Comparison of ENCODE assay signal across 8 mouse cellular contexts in the genomic region with DNA sequence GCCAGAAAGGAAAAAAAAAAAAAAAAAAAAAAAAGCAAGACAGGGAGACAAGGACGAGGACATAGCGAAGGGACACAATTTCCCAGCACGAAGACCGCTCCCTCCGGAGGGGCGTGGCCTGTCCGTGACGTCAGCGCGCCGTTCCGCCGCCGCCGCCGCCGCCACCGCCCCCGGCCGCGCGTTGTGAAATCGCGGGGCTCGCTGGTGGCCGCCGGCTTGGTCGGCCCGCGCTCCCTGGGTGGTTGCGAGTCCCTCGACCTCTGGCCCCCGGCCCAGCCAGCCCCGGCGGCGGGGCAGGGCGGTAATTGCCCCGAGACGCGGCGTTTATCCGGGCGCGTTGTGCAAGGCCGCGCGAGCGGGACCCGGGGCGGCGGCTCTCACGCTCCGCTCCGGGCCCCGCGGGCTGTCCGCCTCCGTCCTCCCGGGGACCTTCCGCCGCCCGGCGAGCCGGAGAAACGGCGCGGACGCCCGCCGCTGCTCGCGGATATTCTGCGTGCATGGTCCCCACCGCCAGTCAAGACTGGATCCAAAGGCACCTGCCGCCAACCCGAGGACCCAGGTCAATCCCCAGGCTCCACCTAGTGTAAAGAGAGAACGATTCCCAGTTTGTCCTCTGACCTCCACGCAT. TPM values are rescaled to one million over a fixed set of nuclear protein-coding genes. Genes with fewer than 3 reads are reported as not detected.
A peak's percentile ranks its signal among the peaks of the same experiment; 100 is the strongest.
DNase-seq lines count a peak whose midpoint lies in the region; ATAC-seq and TF ChIP-seq lines count a peak whose summit lies in the region.

No protein-coding gene starts in this region.

- H3K4me1 ChIP-seq in bone marrow macrophage, adult 2 months (ENCODE audit: control insufficient read depth, insufficient read depth, low read length) = peaks cover 7% of the 10 kb centered on the region; the same call in 1 of the 2 replicates
- peaks cover 11% of the 10 kb centered on the region for H3K4me1 ChIP-seq in embryonic facial prominence, embryonic 15.5 days
- peaks cover 12% of the 10 kb centered on the region; the same call in 1 of the 2 replicates for H3K4me1 ChIP-seq in kidney, embryonic 15.5 days
- peaks cover 10% of the 10 kb centered on the region for H3K4me1 ChIP-seq in limb, embryonic 15.5 days
- no peaks in the 10 kb centered on the region for H3K4me1 ChIP-seq in midbrain, postnatal 0 days (ENCODE audit: insufficient read depth, low read length)

- H3K9ac ChIP-seq in embryonic facial prominence, embryonic 15.5 days = peak overlapping the region; percentile 59
- peak overlapping the region; percentile 75 for H3K9ac ChIP-seq in kidney, embryonic 15.5 days
- H3K9ac ChIP-seq in limb, embryonic 15.5 days = peak overlapping the region; percentile 67
- peak overlapping the region; percentile 69 for H3K9ac ChIP-seq in midbrain, postnatal 0 days (replicated peaks; ENCODE audit: low read length, poor library complexity, severe bottlenecking)

- TF ChIP-seq CTCF in bone marrow macrophage, adult 2 months (IDR thresholded peaks at IDR 0.05; ENCODE audit: low read depth, low read length) = no peak
- TF ChIP-seq CTCF in midbrain, postnatal 0 days (IDR thresholded peaks at IDR 0.05) = peak; percentile 48

- H3K4me3 ChIP-seq in bone marrow macrophage, adult 2 months (ENCODE audit: insufficient read depth, low read length) = peak overlapping the region; percentile 67
- H3K4me3 ChIP-seq in embryonic facial prominence, embryonic 15.5 days (replicated peaks) = peak overlapping the region; percentile 75
- H3K4me3 ChIP-seq in kidney, embryonic 15.5 days (replicated peaks) = peak overlapping the region; percentile 77
- peak overlapping the region; percentile 71 for H3K4me3 ChIP-seq in limb, embryonic 15.5 days
- H3K4me3 ChIP-seq in midbrain, postnatal 0 days (ENCODE audit: low read depth, low read length) = peak overlapping the region; percentile 49

- H3K27me3 ChIP-seq in embryonic facial prominence, embryonic 15.5 days = peaks cover 33% of the 10 kb centered on the region
- H3K27me3 ChIP-seq in kidney, embryonic 15.5 days = peaks cover 50% of the 10 kb centered on the region
- H3K27me3 ChIP-seq in limb, embryonic 15.5 days = peaks cover 30% of the 10 kb centered on the region
- H3K27me3 ChIP-seq in midbrain, postnatal 0 days (ENCODE audit: insufficient read depth, low read length) = 0 out of 2 replicates have a peak, but pooled peaks cover 2% of the 10 kb centered on the region

- DNase-seq in 416B (ENCODE audit: low read depth) = peak; percentile 61
- DNase-seq in heart, adult 9 months (ENCODE audit: low spot score in 2 of 2) = peak; percentile 77 to 81
- peak; percentile 84 for DNase-seq in midbrain, postnatal 0 days (ENCODE audit: low spot score)
- peak; percentile 78 to 88 for DNase-seq in spleen, postnatal 10 days (ENCODE audit: low spot score in 2 of 2)

- peak; percentile 79 for ATAC-seq in embryonic facial prominence, embryonic 15.5 days (ENCODE audit: insufficient number of reproducible peaks, low FRiP score, low TSS enrichment, low read depth)
- peak; percentile 91 for ATAC-seq in kidney, embryonic 15.5 days (replicated peaks; ENCODE audit: low FRiP score)
- ATAC-seq in limb, embryonic 15.5 days (ENCODE audit: insufficient number of reproducible peaks, low FRiP score, low TSS enrichment, low read depth) = peak; percentile 65; the same call in 1 of the 2 replicates
- peak; percentile 87 for ATAC-seq in midbrain, postnatal 0 days (ENCODE audit: low FRiP score)

- H3K4me2 ChIP-seq in embryonic facial prominence, embryonic 15.5 days (replicated peaks) = peak overlapping the region; percentile 89
- peak overlapping the region; percentile 89 for H3K4me2 ChIP-seq in kidney, embryonic 15.5 days
- H3K4me2 ChIP-seq in limb, embryonic 15.5 days = peak overlapping the region; percentile 88
- H3K4me2 ChIP-seq in midbrain, postnatal 0 days (ENCODE audit: low read depth, low read length, poor library complexity, severe bottlenecking) = peak overlapping the region; percentile 58

- no peaks in the 10 kb centered on the region for H3K9me3 ChIP-seq in embryonic facial prominence, embryonic 15.5 days (replicated peaks)
- no peaks in the 10 kb centered on the region for H3K9me3 ChIP-seq in kidney, embryonic 15.5 days (replicated peaks)
- no peaks in the 10 kb centered on the region for H3K9me3 ChIP-seq in limb, embryonic 15.5 days
- no peaks in the 10 kb centered on the region for H3K9me3 ChIP-seq in midbrain, postnatal 0 days (ENCODE audit: low read length)

- no peak overlapping the region for H3K27ac ChIP-seq in bone marrow macrophage, adult 2 months (ENCODE audit: insufficient read depth, low read depth, low read length)
- H3K27ac ChIP-seq in embryonic facial prominence, embryonic 15.5 days (replicated peaks) = no peak overlapping the region
- 0 out of 2 replicates have a peak overlapping the region, but pooled peaks have one; percentile 32 for H3K27ac ChIP-seq in kidney, embryonic 15.5 days
- no peak overlapping the region for H3K27ac ChIP-seq in limb, embryonic 15.5 days
- H3K27ac ChIP-seq in midbrain, postnatal 0 days (ENCODE audit: low read depth, low read length) = peak overlapping the region; percentile 69

- TF ChIP-seq POLR2A in bone marrow macrophage, adult 2 months (IDR thresholded peaks at IDR 0.05; ENCODE audit: borderline replicate concordance, low read depth, low read length) = no peak

- H3K36me3 ChIP-seq in embryonic facial prominence, embryonic 15.5 days = no peaks in the 10 kb centered on the region
- H3K36me3 ChIP-seq in kidney, embryonic 15.5 days = no peaks in the 10 kb centered on the region
- no peaks in the 10 kb centered on the region for H3K36me3 ChIP-seq in limb, embryonic 15.5 days
- no peaks in the 10 kb centered on the region for H3K36me3 ChIP-seq in midbrain, postnatal 0 days (ENCODE audit: insufficient read depth, low read length)

- under 1% methylated on average over 76 of the region's 78 CpGs for WGBS in embryonic facial prominence, embryonic 15.5 days
- under 1% methylated on average over 78 of the region's 78 CpGs for WGBS in kidney, embryonic 15.5 days
- WGBS in limb, embryonic 15.5 days = under 1% methylated on average over 70 of the region's 78 CpGs
- WGBS in midbrain, postnatal 0 days = 1% methylated on average over 56 of the region's 78 CpGs

RNA-seq across cellular contexts. Expression of a gene that starts 38.5 kb away (rescaled TPM):
- polyA plus RNA-seq in bone marrow macrophage, adult 2 months (2012; ENCODE audit: insufficient read depth, insufficient read length, missing spikeins) = not detected in 2 replicates
- polyA plus RNA-seq in embryonic facial prominence, embryonic 15.5 days (2015; fragmentation: Nextera tagmentation; extraction: Ambion mirVana) = 1.9 and 2.1 TPM in 2 replicates
- not detected in 2 replicates for polyA plus RNA-seq in kidney, embryonic 15.5 days (2015; fragmentation: Nextera tagmentation; extraction: Ambion mirVana)
- polyA plus RNA-seq in limb, embryonic 15.5 days (2015; fragmentation: Nextera tagmentation; extraction: Ambion mirVana) = 0.08 TPM in 1 of 2 replicates, not detected in the other
- not detected in 2 replicates for total RNA-seq in midbrain, postnatal 0 days (2014; rRNA removed)
- polyA plus RNA-seq in midbrain, postnatal 0 days (2015; fragmentation: Nextera tagmentation; extraction: Ambion mirVana) = not detected in 2 replicates

Comparison
In these comparisons a context has a peak if more than half of its experiments do, and no peak if none do; other contexts are left out.
1. H3K27ac ChIP-seq: peak in kidney, embryonic 15.5 days (single experiment) and midbrain, postnatal 0 days (single experiment); none in bone marrow macrophage, adult 2 months (single experiment), embryonic facial prominence, embryonic 15.5 days (single experiment) and limb, embryonic 15.5 days (single experiment).
2. Peak in every context shown above with its lines, with median percentiles within 50 percentile points of each other: DNase-seq, H3K4me3 ChIP-seq, ATAC-seq, H3K4me2 ChIP-seq and H3K9ac ChIP-seq.